Mouse (Mus musculus): ENCODE data around the gene Leo1. TPM values are rescaled to one million over a fixed set of nuclear protein-coding genes. Genes with fewer than 3 reads are reported as not detected.

Leo1 gene
- total RNA-seq (2023), result 10 to 100 TPM; 12.9 to 13.0 TPM

DNA sequence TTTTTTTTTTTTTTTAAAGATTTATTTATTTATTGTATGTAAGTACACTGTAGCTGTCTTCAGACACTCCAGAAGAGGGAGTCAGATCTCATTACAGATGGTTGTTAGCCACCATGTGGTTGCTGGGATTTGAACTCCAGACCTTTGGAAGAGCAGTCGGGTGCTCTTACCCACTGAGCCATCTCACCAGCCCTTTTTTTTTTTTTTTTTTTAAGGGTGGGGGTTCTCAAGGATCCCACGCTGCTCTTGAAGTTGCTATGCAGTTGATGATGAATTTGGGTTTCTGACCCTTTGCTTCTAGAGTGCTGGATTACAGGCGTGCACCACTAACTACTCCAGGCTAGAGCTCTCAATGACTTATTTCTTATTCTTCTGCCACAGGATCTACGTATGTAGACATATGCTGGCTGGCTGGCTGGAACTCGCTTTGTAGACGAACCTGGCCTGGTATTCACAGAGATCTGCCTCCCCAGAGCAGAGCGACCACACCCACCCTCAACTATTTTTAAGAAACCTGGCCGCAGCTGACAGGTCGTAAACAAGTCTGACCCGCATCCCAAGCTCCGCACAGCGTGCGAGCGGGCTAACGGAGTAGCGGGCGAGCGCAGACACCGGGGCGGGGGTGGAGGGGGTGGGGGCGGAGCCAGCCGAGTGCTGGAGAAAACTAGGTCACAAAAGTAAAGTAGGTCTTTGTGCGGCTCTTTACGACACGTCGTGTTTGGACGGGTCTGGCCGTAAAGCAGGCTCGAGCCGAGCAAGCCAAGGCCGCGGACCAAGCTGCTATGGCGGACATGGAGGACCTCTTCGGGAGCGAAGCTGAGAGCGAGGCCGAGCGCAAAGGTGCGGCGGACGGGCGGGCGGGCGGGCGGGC, at the start of gene Leo1:
Gene Leo1, plus strand, starts transcription at position 729 of the 871 bp plus-strand sequence.

DNA sequence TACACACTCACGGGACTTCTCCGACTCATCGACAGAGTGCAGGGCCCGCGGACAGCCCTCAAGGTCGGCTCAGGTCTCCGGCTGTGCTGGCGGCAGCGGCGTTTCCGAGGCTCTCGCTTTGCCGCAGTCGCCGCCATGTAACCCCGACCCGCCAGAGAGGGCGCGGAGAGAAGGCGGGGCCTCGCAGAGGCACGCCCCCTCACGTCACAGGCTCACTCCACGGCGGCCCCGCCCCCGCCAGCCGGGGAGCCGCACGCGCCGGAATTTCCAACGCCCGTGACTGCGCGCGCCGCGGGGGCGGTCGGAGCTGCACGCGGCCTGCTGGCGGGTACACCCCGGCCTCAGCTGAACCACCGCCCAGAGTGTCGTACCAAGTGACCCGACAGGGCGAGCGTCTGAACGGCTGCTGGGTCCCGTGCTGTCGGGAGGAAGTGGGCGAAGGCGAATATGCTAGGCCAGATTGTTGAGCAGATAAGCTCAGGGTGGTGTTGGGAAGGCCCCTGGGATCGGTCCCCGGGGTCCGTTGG, 31.4 kb upstream of the Leo1 start, which contains the start of gene Mapk6:
Gene Mapk6, minus strand, starts transcription at position 154 of the 527 bp plus-strand sequence.

Other genes with a start within 250 kb of the Leo1 start
- gene Myo5c, start 209.5 kb upstream of the Leo1 start, total RNA-seq (2023), result under 1 TPM in 1 of 2 experiments, not detected in 1; 0.09 TPM
- gene Gnb5, start 135.2 kb upstream of the Leo1 start, total RNA-seq (2023), result 1 to 10 TPM in 1 of 2 experiments, under 1 TPM in 1; 0.59 to 1.3 TPM
- not detected for gene Bcl2l10, start 93.8 kb upstream of the Leo1 start, total RNA-seq (2023)
- gene Mapk6, start 31.5 kb upstream of the Leo1 start, total RNA-seq (2023), result 10 to 100 TPM; 46.0 to 49.1 TPM
- 10 to 100 TPM; 83.1 to 93.6 TPM for gene Tmod3, start 118.1 kb downstream of the Leo1 start, total RNA-seq (2023)
- not detected for gene Tmod2, start 169.8 kb downstream of the Leo1 start, total RNA-seq (2023)
- gene Lysmd2, start 184.2 kb downstream of the Leo1 start, total RNA-seq (2023), result not detected
- not detected for gene Scg3, start 242.5 kb downstream of the Leo1 start, total RNA-seq (2023)

Measured in neutrophil, adult 83 days (primary cell).